Mouse (Mus musculus): ENCODE data around the gene Hoxd11.

GRCm38 (mm10) chr2:74698201-74699052 lies 19.1 kb downstream of the Hoxd11 start:
- TF ChIP-seq GATA1 (IDR thresholded peaks at IDR 0.05; ENCODE audit: low read length) (no peak), TAL1 (IDR thresholded peaks at IDR 0.05; ENCODE audit: low read length) (no peak)
